Mouse (Mus musculus): ENCODE measurements around the gene Ap2a2. TPM values are rescaled to one million over a fixed set of nuclear protein-coding genes. Genes with fewer than 3 reads are reported as not detected.

Ap2a2 gene
- polyA plus RNA-seq, 1 experiment from 2014 or later, result 118 TPM

DNA sequence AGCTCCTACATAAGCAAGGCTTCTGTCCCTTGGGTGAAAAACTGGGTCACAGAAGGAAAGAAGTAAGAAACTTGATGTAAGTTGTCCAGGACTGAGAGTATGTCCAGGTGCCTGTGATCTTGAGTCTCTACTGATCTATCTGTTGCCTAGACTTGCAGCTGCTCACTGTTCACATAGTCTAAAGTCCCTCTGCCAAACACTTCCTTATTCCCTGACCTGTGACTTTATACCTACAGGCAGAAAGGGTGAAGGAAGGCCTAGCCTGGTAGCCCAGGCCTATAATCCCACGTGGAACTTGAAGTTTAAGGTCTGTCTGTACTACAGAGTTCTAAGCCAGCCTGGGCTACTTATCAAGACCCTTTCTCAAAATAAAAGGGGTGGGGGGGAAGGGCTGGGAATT is 26.4 kb upstream of the Ap2a2 start:
- Histone ChIP-seq H3K27me3 (replicated peaks; ENCODE audit: control insufficient read depth, insufficient read depth, low read length) (no peaks in the 10 kb centered on the region), H3K4me2 (ENCODE audit: low read length) (no peak overlapping the region), H3K36me3 (ENCODE audit: control insufficient read depth, insufficient read depth, low read length) (peaks cover 2% of the 10 kb centered on the region; the same call in 1 of the 2 replicates), H3K27ac (ENCODE audit: low read depth, low read length) (no peak overlapping the region), H3K9ac (ENCODE audit: low read depth, low read length) (no peak overlapping the region), H3K4me3 (ENCODE audit: low read length) (no peak overlapping the region), H3K9me3 (ENCODE audit: control insufficient read depth, low read length) (no peaks in the 10 kb centered on the region), H3K4me1 (ENCODE audit: control insufficient read depth, insufficient read depth, low read depth, low read length) (peaks cover 14% of the 10 kb centered on the region)
- 76% methylated on average over 1 of the region's 1 CpGs for WGBS
- no peak for ATAC-seq

DNA sequence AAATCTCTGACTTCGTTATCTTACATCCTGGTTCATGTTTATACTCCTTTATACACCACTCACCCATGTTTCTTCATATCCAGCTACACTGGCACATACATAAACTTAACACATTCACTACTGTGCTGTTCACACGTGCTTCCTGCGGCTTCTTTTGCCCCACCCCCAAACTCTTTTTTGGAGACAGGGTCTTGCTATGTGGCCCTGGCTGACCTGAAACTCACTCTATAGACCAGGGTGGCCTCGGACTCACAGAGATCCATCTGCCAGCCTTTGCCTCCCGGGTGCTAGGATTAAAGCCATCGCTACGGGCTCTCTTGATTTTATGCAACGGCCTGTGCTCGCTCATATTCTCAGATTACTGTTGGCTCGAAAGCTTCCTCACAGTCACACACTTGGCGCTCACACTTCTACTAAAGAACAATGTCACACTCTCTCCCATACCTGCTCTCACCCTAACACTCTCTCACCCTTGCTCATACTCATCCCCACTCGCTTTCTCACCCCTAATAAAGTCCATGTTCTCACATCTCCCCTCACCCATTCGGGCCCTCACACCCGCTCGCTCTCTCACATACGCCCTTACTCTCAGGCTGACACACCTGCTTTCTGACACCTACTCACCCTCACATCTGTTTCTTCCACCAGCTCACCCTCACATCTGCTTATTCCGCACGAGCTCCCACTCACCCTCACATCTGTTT is 23.0 kb upstream of the Ap2a2 start:
- Histone ChIP-seq H3K4me2 (ENCODE audit: low read length) (peak overlapping the region; percentile 75), H3K4me1 (ENCODE audit: control insufficient read depth, insufficient read depth, low read depth, low read length) (peaks cover 16% of the 10 kb centered on the region), H3K27ac (ENCODE audit: low read depth, low read length) (peak overlapping the region; percentile 75), H3K9me3 (ENCODE audit: control insufficient read depth, low read length) (no peaks in the 10 kb centered on the region), H3K9ac (ENCODE audit: low read depth, low read length) (peak overlapping the region; percentile 74), H3K27me3 (replicated peaks; ENCODE audit: control insufficient read depth, insufficient read depth, low read length) (no peaks in the 10 kb centered on the region), H3K4me3 (ENCODE audit: low read length) (peak overlapping the region; percentile 59), H3K36me3 (ENCODE audit: control insufficient read depth, insufficient read depth, low read length) (no peaks in the 10 kb centered on the region)
- ATAC-seq, result no peak; the same call in 1 of the 2 replicates
- 21% methylated on average over 18 of the region's 18 CpGs for WGBS

DNA sequence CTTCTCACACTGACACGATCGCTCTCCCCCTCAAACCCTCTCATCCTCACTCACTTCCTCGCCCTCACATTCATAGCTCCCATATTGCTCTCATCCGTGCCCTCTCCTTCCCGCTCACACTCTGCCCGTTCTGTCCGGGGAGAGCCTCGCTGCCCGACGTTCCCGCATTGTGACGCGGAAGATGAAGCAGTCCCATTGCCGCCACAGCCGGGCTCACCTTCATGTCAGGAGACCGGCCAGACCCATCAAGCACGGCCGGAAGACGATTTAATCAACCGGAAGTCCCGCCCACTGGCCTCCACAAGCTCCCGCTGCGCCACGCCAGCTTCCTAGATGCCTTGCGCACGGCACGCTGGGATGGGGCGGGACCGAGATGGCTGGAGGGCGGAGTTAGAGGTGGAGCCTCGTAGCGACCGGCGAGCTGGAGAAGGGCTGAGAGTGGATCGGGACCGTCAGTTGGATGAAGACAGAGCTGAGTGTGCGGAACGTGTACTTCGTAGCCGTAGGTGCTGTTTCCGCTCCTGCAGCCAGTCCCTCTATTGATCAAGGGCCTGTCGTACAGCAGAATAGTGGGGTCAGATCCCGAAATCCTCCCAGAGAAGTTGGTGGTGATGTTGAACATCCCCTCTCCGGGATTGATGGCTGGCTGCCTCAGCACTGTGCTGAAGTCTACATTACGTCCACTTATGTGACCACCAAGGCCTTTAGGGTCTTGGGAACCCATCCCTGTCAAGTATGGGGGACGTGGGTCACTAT is 22.2 kb upstream of the Ap2a2 start, which contains the start of gene Chid1:
TSS of gene Chid1 (minus strand) at position 302 of the 756 bp plus-strand sequence.
- 1% methylated on average over 46 of the region's 46 CpGs for WGBS
- peak within 1 kb of the TSS; percentile 75 for H3K4me2 ChIP-seq (ENCODE audit: low read length)
- ATAC-seq, result peak; percentile 98

DNA sequence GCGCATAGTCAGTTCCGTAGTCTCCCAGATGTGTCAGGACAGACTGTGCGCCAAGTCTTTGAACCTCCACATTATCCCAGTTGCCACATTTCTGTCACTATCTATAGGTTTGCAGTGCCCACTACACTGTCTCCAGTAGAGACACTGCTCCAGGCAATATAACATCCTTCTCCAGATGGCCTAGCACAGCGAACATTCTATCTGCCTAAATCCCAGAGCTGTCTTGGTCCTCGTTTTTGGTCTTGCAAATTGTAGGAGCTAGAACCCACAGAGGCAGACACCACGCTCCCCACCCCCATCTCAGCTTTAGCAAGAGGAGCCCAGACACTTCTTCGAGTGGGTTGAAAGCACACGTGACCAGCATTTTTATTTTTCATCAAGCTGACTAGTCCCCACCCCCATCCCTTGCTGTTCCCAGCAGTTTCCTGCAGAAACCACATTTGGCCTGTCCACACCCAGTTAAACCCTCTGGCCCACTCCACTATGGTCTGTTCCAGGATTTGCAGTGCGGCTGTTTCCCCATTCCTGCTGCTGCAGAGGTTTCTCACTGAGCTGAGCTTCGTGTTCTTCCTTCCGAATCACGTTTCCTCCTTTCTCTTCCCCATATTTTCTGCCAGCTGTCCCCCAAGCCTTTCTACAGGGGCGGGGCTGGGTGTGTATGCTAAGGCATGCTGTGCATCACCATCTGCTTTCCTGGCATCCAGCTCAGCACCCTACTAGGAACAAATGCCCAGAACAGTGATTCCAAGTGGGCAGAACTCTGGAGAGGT is 21.5 kb upstream of the Ap2a2 start:
- H3K4me3 ChIP-seq (ENCODE audit: low read length), result peak overlapping the region; percentile 59
- H3K9me3 ChIP-seq (ENCODE audit: control insufficient read depth, low read length), result no peaks in the 10 kb centered on the region
- peaks cover 16% of the 10 kb centered on the region for H3K4me1 ChIP-seq (ENCODE audit: control insufficient read depth, insufficient read depth, low read depth, low read length)
- peak overlapping the region; percentile 74 for H3K9ac ChIP-seq (ENCODE audit: low read depth, low read length)
- H3K27ac ChIP-seq (ENCODE audit: low read depth, low read length), result peak overlapping the region; percentile 64
- H3K4me2 ChIP-seq (ENCODE audit: low read length), result peak overlapping the region; percentile 75
- ATAC-seq, result peak; percentile 46
- H3K36me3 ChIP-seq (ENCODE audit: control insufficient read depth, insufficient read depth, low read length), result no peaks in the 10 kb centered on the region
- WGBS, result 53% methylated on average over 13 of the region's 13 CpGs
- no peaks in the 10 kb centered on the region for H3K27me3 ChIP-seq (replicated peaks; ENCODE audit: control insufficient read depth, insufficient read depth, low read length)

More for the DNA sequence above, 22.2 kb upstream of the Ap2a2 start, which contains the start of gene Chid1:
- peak within 1 kb of the TSS; percentile 59 for H3K4me3 ChIP-seq (ENCODE audit: low read length)
- H3K27me3 ChIP-seq (replicated peaks; ENCODE audit: control insufficient read depth, insufficient read depth, low read length), result no peaks in the 10 kb centered on the region
- H3K9ac ChIP-seq (ENCODE audit: low read depth, low read length), result peak within 1 kb of the TSS; percentile 74
- H3K9me3 ChIP-seq (ENCODE audit: control insufficient read depth, low read length), result no peaks in the 10 kb centered on the region
- H3K36me3 ChIP-seq (ENCODE audit: control insufficient read depth, insufficient read depth, low read length), result no peaks in the 10 kb centered on the region
- H3K4me1 ChIP-seq (ENCODE audit: control insufficient read depth, insufficient read depth, low read depth, low read length), result peaks cover 16% of the 10 kb centered on the region
- H3K27ac ChIP-seq (ENCODE audit: low read depth, low read length), result peak within 1 kb of the TSS; percentile 75

DNA sequence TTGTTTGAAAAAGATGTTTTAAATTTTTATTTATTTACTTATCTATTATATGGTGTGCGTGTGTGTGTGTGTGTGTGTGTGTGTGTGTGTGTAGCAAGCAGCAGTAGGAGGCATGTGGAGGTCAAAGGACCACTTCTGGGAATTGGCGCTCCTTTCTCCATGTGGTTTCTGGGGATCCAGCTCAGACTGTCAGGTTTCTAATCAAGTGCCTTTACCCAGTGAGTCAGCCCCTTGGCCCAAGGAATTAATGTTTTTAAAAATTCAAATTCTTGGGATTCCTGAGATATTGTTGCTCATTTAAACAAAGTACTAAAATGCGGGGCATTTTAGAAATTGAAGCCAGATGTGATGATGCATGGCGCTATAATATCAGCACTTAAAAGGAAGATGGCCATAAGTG is 20.3 kb upstream of the Ap2a2 start:
- Histone ChIP-seq H3K4me3 (ENCODE audit: low read length) (no peak overlapping the region), H3K9ac (ENCODE audit: low read depth, low read length) (no peak overlapping the region), H3K27me3 (replicated peaks; ENCODE audit: control insufficient read depth, insufficient read depth, low read length) (no peaks in the 10 kb centered on the region), H3K4me1 (ENCODE audit: control insufficient read depth, insufficient read depth, low read depth, low read length) (peaks cover 16% of the 10 kb centered on the region), H3K4me2 (ENCODE audit: low read length) (no peak overlapping the region), H3K36me3 (ENCODE audit: control insufficient read depth, insufficient read depth, low read length) (no peaks in the 10 kb centered on the region), H3K9me3 (ENCODE audit: control insufficient read depth, low read length) (no peaks in the 10 kb centered on the region), H3K27ac (ENCODE audit: low read depth, low read length) (no peak overlapping the region)
- 86% methylated on average over 4 of the region's 4 CpGs for WGBS
- no peak for ATAC-seq

DNA sequence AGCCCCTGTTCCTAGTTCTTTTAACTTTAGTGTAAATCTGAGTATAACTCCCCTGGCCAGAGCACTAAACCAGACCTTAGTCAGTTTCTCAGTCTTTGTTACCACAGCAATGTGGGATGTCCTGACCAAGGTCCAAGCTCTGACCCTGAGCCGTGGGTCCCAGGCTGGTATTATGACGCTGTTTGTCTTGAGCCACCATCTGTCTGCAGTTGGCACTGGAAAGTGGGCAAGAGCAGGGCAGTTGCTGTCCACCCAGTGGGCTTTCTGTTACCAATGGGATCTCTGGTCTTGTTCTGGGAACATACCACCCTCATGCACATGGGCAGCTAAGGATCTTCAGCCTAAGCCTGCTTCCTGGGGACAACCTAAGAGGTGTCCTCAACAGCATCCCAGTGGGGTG is 19.4 kb upstream of the Ap2a2 start:
- WGBS, result 84% methylated on average over 2 of the region's 2 CpGs

DNA sequence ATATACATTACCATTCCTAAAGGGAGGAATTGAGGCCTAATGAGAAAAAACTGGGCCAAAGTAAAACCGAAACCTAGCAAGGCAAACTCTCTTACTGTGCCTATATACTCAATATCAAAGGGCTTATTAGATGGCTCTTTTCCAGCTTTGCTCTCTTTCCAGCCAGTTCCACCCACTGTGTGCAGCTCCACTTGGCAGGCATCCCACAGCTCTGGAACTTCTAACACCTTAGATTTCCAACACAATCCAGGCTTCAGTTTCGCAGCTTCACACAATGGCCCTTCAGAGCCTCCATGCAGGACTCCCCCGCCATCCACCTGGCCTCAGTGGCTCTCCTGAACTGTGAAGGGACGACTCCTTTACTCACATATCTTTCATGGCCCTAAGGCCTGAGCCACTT is 17.3 kb upstream of the Ap2a2 start:
- no peak overlapping the region for H3K4me2 ChIP-seq (ENCODE audit: low read length)
- no peaks in the 10 kb centered on the region for H3K36me3 ChIP-seq (ENCODE audit: control insufficient read depth, insufficient read depth, low read length)
- no peak overlapping the region for H3K27ac ChIP-seq (ENCODE audit: low read depth, low read length)
- H3K9me3 ChIP-seq (ENCODE audit: control insufficient read depth, low read length), result no peaks in the 10 kb centered on the region
- 62% methylated on average over 4 of the region's 4 CpGs for WGBS
- ATAC-seq, result no peak
- no peaks in the 10 kb centered on the region for H3K27me3 ChIP-seq (replicated peaks; ENCODE audit: control insufficient read depth, insufficient read depth, low read length)
- H3K4me1 ChIP-seq (ENCODE audit: control insufficient read depth, insufficient read depth, low read depth, low read length), result peaks cover 8% of the 10 kb centered on the region
- no peak overlapping the region for H3K4me3 ChIP-seq (ENCODE audit: low read length)
- no peak overlapping the region; the same call in 1 of the 2 replicates for H3K9ac ChIP-seq (ENCODE audit: low read depth, low read length)

More for the DNA sequence above, 19.4 kb upstream of the Ap2a2 start:
- Histone ChIP-seq H3K9me3 (ENCODE audit: control insufficient read depth, low read length) (no peaks in the 10 kb centered on the region), H3K4me1 (ENCODE audit: control insufficient read depth, insufficient read depth, low read depth, low read length) (peaks cover 16% of the 10 kb centered on the region), H3K9ac (ENCODE audit: low read depth, low read length) (no peak overlapping the region), H3K27ac (ENCODE audit: low read depth, low read length) (no peak overlapping the region), H3K4me3 (ENCODE audit: low read length) (no peak overlapping the region), H3K27me3 (replicated peaks; ENCODE audit: control insufficient read depth, insufficient read depth, low read length) (no peaks in the 10 kb centered on the region), H3K4me2 (ENCODE audit: low read length) (no peak overlapping the region), H3K36me3 (ENCODE audit: control insufficient read depth, insufficient read depth, low read length) (no peaks in the 10 kb centered on the region)
- ATAC-seq, result no peak

DNA sequence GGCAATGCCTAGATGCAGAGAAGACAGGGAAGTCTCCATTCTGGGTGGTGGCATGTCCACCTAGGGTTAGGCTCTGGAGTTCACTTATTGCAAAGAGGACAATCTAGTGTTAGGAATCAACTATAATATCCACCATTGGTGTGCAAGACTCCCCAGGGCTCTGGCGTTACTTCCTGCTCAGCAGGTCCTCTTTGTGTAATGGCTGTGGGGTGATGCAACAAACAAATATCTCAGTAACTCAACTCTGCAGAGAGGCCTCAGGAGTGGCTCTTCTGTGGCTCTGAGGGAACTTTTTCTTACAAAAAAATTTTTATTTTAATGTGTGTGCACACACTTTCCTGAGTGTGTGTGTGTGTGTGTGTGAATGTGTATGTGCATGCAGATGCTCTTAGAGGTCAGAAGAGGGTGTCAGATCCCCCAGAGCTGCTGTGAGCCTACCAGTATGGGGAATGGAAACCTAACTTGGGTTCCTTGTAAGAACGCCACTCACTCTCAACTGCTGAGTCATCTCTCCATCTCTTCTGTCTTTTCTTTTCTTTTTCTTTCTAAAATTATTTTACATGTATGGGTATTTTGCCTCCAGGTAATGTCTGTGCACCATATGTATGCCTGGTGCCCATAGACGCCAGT is 12.4 kb upstream of the Ap2a2 start:
- H3K36me3 ChIP-seq (ENCODE audit: control insufficient read depth, insufficient read depth, low read length), result no peaks in the 10 kb centered on the region
- no peaks in the 10 kb centered on the region for H3K27me3 ChIP-seq (replicated peaks; ENCODE audit: control insufficient read depth, insufficient read depth, low read length)
- no peaks in the 10 kb centered on the region for H3K4me1 ChIP-seq (ENCODE audit: control insufficient read depth, insufficient read depth, low read depth, low read length)
- H3K9ac ChIP-seq (ENCODE audit: low read depth, low read length), result no peak overlapping the region
- no peak overlapping the region for H3K4me2 ChIP-seq (ENCODE audit: low read length)
- H3K9me3 ChIP-seq (ENCODE audit: control insufficient read depth, low read length), result no peaks in the 10 kb centered on the region
- no peak overlapping the region for H3K27ac ChIP-seq (ENCODE audit: low read depth, low read length)
- ATAC-seq, result no peak
- 91% methylated on average over 3 of the region's 3 CpGs for WGBS
- H3K4me3 ChIP-seq (ENCODE audit: low read length), result no peak overlapping the region
